Mouse (Mus musculus): ENCODE data around the gene Ccdc62. TPM values are rescaled to one million over a fixed set of nuclear protein-coding genes. Genes with fewer than 3 reads are reported as not detected.

The Ccdc62 gene
- total RNA-seq, 2 experiments from 2014 or later = 1.9 to 4.8 TPM

- no peak for DNase-seq
- intact Hi-C loops (cut with DNase I) = no loop called here
These were observed 85.9 kb downstream of the Ccdc62 start for GRCm38 (mm10) chr5:124016291-124016821.

DNA sequence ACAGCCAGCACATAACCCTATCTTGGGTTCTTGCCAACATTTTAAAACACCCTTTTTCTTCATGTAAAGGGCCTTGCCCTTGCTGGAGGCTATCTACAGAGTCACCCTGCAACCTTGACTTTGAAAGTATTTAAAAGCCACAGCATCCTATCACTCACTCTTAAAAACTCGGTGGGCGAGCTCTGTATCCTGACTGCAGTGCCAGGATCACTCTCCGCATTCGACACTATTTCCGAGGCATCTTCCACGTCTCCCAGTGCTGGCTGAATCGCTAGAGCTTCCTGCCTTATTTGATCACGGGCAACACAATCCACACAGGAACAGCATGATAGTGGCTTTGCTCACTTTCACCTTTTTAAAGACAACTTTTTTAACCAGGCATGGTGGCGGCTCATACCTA is 87.5 kb downstream of the Ccdc62 start:
- intact Hi-C loops (cut with DNase I) = no loop called here
- no peak for DNase-seq

- intact Hi-C loops (cut with DNase I) = no loop called here
- DNase-seq = no peak
These were observed 88.2 kb downstream of the Ccdc62 start for GRCm38 (mm10) chr5:124018651-124019050.

Small RNAs within 50 kb of the gene (microRNA-seq; reads per million reads assigned to microRNA genes)
- gene Mir7032 = 1.2 reads per million

Other genes starting within 250 kb of the Ccdc62 start
- 100 to 1,000 TPM; 154 to 158 TPM for gene Clip1, start 246.1 kb upstream of the Ccdc62 start, total RNA-seq (2021)
- 10 to 100 TPM; 66.3 to 70.9 TPM for gene Zcchc8, start 209.6 kb upstream of the Ccdc62 start, total RNA-seq (2021)
- 10 to 100 TPM; 94.9 to 95.1 TPM for gene Rsrc2, start 181.3 kb upstream of the Ccdc62 start, total RNA-seq (2021)
- gene Kntc1, start 181.0 kb upstream of the Ccdc62 start, total RNA-seq (2021) = 1 to 10 TPM; 7.8 to 8.8 TPM
- not detected for gene Hcar2, start 65.2 kb upstream of the Ccdc62 start, total RNA-seq (2021)
- 1 to 10 TPM in 1 of 2 experiments, under 1 TPM in 1; 0.54 to 1.1 TPM for gene Hcar1, start 50.7 kb upstream of the Ccdc62 start, total RNA-seq (2021)
- 10 to 100 TPM; 69.6 to 75.8 TPM for gene Denr, start 23.5 kb upstream of the Ccdc62 start, total RNA-seq (2021)
- 1 to 10 TPM; 1.2 to 1.3 TPM for gene Gm43518, start 3.3 kb upstream of the Ccdc62 start, total RNA-seq (2021)
- 10 to 100 TPM; 83.2 to 84.8 TPM for gene Hip1r, start 42.9 kb downstream of the Ccdc62 start, total RNA-seq (2021)
- 10 to 100 TPM; 46.2 to 49.9 TPM for gene Vps37b, start 101.6 kb downstream of the Ccdc62 start, total RNA-seq (2021)
- gene Abcb9, start 165.1 kb downstream of the Ccdc62 start, total RNA-seq (2021) = 10 to 100 TPM; 26.5 to 28.8 TPM
- gene Ogfod2, start 181.6 kb downstream of the Ccdc62 start, total RNA-seq (2021) = 10 to 100 TPM; 32.5 to 34.1 TPM
- gene Arl6ip4, start 185.4 kb downstream of the Ccdc62 start, total RNA-seq (2021) = 10 to 100 TPM; 58.1 to 59.9 TPM